Mouse (Mus musculus): ENCODE results near the gene Stat6.
"Not testable (repeated sequence)": the region's sequence is repeated elsewhere in the genome, so short reads cannot be mapped to it uniquely, and the experiment has no call there.

Stat6 gene

DNA sequence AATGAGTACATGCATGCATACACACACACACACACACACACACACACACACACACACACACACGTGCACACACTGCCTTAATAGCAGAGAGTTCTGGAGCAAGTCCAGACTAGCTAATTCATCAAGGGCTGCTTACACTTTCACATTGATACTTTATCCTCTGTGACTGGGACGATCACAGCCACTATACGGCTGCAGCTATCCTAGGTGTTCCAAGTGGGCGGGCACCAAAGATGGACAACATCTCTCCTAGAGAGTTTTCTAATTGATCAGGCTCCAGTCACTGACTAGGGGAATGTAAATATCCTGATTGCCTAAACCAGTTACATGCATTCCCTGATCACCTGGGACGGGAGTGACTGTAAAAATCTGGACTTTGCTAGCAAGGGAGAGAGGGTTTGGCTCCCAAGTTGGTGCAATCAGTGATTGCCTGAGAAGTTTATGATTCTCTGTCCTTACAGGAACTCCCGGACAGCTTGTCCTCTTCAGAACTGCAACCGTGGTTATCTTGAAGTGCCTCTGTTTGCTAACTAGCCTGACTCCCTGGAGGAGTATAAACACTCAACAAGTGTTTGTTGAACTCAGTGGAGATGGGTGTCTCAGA lies 10.0 kb upstream of the Stat6 start:
- in situ Hi-C loops (cut with MboI; ENCODE audit: low pct_unique_long_range_greater_than_20kb in 1 of 2, low sequenced_read_pairs in 2 of 2, unreplicated experiment in 1 of 2), result loop anchor here in 1 of 2 experiments (5.0 kb wide), 1 partner anchor 55 kb away; no protein-coding TSS in a partner anchor

DNA sequence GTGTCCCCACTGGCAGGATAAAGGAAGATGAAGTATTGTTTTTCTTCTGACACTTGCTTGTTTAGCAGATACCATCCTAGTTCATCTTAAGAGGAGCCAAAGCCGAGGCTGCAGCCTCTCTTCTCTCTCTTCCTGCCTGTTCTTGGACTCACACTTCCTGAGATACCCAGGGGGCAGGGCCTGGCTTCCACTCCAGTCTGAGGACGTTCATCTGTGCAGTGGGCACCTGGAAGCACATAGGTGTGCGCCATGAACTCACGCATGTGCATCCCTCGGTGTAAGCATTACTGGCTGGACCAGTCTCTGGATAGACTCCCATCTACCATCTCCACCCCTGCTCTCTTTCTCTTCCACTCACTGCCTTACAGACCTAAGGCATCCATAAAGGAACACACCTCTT lies 2.4 kb upstream of the Stat6 start:
- in situ Hi-C loops (cut with MboI; ENCODE audit: low pct_unique_long_range_greater_than_20kb in 1 of 2, low sequenced_read_pairs in 2 of 2, unreplicated experiment in 1 of 2), result loop anchor here in 1 of 2 experiments (10.0 kb wide), 1 partner anchor 294 kb away; no protein-coding TSS in a partner anchor

DNA sequence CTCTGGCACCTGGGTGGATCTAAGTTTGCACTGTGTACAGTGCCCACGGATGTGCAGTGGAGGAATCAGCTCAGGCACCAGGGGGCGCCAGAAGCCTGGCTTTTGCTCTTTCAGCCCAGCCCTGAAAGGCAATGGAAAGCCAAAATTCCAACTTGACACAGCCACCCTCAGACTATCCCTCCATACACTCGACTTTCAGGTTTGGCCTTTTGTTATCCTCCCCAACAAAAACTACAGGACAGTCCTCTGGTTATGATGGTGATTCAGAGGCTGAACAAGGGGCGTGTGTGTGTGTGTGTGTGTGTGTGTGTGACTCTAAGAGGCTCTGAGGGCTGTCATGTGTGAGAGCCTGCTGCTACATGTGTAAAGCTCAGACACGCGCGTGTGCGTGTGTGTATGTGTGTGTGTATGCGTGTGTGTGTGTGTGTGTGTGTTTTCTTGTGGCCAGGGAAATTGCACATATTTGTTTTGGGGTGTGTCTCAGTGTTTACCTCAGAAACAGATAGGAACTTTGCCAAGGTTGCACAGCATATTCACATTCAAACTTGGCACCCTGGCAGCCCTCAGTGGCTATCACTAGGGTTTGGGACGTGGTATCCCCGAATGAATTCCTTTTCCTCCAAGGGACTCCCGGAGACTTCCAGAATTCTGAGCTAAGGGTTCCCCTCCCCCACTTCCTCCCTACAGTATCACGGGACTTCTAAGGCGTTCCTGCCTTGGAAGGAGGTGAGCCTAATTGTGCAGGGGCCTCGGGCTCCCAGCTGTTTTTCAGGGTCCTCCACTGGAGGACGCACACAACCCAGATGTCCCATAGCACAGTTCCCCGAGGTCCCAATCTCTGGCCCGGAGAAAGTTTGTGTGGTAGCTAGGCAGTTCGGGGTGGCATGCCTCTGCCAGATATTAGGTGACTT lies 670 bp upstream of the Stat6 start:
- in situ Hi-C loops (cut with MboI; ENCODE audit: low pct_unique_long_range_greater_than_20kb in 1 of 2, low sequenced_read_pairs in 2 of 2, unreplicated experiment in 1 of 2), result loop anchor here in 1 of 2 experiments (10.0 kb wide), 1 partner anchor 293 kb away; no protein-coding TSS in a partner anchor

DNA sequence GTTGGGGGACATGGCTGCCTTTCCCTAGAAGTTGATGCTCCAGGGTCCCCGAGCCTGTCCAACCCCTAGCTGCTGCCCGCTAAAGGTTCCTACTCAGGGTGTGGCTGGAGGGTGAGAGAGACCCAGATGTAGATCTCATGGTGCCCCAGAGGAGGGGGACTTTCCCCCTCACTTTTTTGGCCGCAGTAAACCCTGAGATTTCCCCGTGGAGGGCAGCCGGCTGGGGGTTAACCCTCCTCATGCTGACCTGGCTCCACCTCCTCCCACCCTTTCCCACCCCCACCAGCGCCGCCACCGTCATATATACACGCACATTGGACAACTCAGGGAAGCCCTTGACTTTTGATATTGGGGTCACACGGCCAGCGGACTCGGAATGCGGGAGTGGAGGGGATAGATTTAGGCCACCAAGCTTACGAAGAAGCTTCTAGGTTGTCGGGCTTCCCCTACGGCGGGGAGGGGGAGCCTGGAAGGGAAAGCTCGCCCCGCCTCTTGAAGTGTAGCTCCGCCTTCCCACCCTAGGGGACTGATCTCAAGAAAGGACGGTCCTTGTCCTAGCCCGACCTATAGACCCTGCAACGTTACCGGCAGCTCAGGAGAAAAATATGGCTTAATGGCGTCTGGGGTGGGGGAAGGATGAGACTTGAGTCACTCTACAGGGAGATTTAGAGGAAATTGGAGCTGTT lies 910 bp downstream of the Stat6 start:
- in situ Hi-C loops (cut with MboI; ENCODE audit: low pct_unique_long_range_greater_than_20kb in 1 of 2, low sequenced_read_pairs in 2 of 2, unreplicated experiment in 1 of 2), result loop anchor here in 1 of 2 experiments (10.0 kb wide), 1 partner anchor 291 kb away; no protein-coding TSS in a partner anchor

DNA sequence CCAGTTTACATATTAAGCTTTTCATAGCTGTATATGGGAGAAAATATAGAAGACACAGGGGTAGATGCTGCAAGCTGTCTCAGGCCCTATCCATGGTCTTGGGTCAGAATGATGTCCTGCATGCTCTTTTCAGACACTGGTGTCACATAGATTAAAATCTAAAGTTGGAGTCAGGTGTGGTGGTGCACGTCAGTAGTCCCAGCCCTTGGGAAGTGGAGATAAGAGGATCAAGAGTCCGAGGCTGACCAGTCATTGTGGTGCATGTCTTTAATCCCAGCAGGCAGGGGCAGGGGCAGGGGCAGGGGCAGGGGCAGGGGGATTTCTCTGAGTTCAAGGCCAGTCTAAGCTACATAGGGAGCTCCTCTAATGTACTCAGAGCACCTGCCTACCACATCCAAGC lies 3.0 kb downstream of the Stat6 start:
- in situ Hi-C loops (cut with MboI; ENCODE audit: low pct_unique_long_range_greater_than_20kb in 1 of 2, low sequenced_read_pairs in 2 of 2, unreplicated experiment in 1 of 2), result loop anchor here in 1 of 2 experiments (10.0 kb wide), 1 partner anchor 289 kb away; no protein-coding TSS in a partner anchor

DNA sequence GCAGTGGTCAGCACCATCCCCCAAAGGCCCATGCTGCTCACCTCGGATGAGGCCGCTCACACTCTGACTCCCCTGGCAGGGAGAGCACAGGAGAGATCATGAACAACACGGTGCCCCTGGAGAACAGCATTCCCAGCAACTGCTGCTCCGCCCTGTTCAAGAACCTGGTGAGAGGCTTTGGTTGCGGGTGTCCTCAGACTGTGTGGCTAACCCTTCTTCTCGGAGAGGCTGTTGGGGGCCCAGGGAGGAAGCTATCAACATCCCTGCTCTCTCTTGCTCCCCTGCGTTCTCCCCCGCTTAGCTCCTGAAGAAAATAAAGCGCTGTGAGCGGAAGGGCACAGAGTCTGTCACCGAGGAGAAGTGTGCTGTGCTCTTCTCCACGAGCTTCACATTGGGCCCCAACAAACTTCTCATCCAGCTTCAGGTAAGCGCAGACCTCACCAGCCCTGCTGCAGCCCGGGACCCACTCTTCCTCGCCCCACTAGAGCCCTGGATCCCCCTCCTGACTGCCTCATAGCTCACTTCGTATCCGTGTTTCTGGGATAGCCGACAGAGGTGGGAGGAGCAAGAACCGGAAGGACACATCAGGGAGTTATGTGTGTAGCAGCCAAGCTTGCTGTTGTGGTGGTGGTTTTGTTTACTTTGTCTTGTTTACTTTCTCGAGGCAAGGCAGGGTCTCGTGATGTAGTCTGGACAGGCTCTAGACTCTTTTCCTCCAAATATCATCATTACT lies 10.3 kb downstream of the Stat6 start:
- in situ Hi-C loops (cut with MboI; ENCODE audit: low pct_unique_long_range_greater_than_20kb in 1 of 2, low sequenced_read_pairs in 2 of 2, unreplicated experiment in 1 of 2), result no loop called here

DNA sequence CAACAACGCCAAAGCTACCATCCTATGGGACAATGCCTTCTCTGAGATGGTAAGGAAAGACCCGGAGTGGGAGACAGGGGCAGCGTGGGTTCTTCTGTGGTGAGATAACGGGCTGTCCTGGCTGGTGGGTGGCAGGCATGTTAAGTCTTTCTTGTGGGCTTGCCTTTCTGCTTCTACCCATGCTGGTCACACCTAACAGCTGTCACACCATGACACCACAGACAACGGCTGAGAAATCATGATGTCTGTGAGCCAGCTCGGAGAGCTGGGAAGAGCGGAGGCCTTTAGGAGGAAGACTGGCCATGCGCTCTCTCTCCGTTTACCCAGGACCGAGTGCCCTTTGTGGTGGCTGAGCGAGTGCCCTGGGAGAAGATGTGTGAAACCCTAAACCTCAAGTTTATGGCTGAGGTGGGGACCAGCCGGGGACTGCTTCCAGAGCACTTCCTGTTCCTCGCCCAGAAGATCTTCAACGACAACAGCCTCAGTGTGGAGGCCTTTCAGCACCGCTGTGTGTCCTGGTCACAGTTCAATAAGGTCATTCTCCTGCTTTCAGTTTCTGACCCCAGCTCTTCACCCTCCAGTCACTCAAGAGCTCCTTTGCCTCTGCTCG lies 12.3 kb downstream of the Stat6 start:
- in situ Hi-C loops (cut with MboI; ENCODE audit: low pct_unique_long_range_greater_than_20kb in 1 of 2, low sequenced_read_pairs in 2 of 2, unreplicated experiment in 1 of 2), result no loop called here

DNA sequence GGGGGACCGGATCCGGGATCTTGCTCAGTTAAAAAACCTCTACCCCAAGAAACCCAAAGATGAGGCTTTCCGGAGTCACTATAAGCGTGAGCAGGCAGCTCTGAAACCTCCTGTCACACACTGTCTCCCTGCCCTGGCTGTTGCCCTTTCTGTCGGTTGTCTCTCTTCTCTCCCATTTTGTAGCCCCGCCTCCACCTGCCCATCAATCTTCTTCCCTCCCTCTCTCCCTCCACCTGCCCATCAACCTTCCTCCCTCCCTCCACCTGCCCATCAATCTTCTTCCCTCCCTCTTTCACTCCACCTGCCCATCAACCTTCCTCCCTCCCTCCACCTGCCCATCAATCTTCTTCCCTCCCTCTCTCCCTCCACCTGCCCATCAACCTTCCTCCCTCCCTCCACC lies 14.8 kb downstream of the Stat6 start:
- in situ Hi-C loops (cut with MboI; ENCODE audit: low pct_unique_long_range_greater_than_20kb in 1 of 2, low sequenced_read_pairs in 2 of 2, unreplicated experiment in 1 of 2), result not testable (repeated sequence)

DNA sequence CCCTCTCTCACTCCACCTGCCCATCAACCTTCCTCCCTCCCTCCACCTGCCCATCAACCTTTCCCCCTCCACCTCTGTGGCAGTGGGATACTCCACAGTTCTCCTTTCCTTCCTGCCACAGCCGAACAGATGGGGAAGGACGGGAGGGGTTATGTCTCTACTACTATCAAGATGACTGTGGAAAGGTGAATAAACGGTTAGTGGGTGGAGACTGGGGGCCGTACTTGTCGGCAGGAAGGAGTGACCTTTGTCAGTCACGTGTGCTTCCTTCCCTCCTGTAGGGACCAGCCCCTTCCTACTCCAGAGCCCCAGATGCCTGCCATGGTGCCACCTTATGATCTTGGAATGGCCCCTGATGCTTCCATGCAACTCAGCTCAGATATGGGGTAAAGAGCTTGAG lies 15.3 kb downstream of the Stat6 start:
- in situ Hi-C loops (cut with MboI; ENCODE audit: low pct_unique_long_range_greater_than_20kb in 1 of 2, low sequenced_read_pairs in 2 of 2, unreplicated experiment in 1 of 2), result no loop called here

DNA sequence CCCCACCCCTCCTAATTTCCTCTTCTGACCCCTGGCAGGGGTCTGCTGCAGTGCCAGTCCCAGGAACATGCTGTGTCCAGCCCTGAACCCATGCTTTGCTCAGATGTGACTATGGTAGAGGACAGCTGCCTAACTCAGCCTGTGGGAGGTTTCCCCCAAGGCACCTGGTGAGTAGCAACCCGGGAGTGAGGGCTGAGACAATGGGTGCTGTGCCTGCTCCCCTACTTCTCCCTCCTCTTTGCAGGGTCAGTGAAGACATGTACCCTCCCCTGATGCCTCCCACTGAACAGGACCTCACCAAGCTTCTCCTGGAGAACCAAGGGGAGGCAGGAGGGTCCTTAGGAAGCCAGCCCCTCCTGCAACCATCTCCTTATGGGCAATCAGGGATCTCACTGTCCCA lies 16.8 kb downstream of the Stat6 start:
- in situ Hi-C loops (cut with MboI; ENCODE audit: low pct_unique_long_range_greater_than_20kb in 1 of 2, low sequenced_read_pairs in 2 of 2, unreplicated experiment in 1 of 2), result no loop called here

DNA sequence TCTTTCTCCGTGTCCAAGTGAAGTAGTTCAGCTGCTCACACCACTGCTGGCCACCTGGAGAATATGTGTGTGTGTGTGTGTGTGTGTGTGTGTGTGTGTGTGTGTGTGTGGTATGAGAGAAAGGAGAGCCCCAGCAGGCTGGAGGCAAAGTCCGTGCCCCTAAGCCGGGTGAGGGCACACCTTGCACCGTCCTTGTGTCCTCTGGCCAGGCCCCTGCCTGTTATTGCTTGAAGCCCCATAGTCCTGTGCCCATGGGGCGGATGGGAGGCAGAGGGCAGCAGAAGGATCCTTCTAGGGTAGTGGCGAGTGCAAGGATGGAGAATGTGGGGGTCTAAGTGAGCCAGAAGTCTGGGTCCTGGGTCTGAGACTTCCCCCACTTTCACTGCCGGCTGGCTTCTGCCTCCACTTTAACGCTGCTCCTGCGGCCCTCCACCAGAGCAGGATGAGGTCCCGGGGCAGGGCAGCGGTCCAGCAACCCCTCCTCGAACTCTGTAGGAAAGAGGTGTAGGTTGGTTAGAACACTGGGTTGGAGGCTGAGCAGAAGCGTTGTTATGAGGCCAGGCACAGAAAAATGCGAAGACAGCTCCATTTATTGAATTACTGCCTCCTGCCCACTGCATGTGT lies 18.6 kb downstream of the Stat6 start:
- in situ Hi-C loops (cut with MboI; ENCODE audit: low pct_unique_long_range_greater_than_20kb in 1 of 2, low sequenced_read_pairs in 2 of 2, unreplicated experiment in 1 of 2), result no loop called here

DNA sequence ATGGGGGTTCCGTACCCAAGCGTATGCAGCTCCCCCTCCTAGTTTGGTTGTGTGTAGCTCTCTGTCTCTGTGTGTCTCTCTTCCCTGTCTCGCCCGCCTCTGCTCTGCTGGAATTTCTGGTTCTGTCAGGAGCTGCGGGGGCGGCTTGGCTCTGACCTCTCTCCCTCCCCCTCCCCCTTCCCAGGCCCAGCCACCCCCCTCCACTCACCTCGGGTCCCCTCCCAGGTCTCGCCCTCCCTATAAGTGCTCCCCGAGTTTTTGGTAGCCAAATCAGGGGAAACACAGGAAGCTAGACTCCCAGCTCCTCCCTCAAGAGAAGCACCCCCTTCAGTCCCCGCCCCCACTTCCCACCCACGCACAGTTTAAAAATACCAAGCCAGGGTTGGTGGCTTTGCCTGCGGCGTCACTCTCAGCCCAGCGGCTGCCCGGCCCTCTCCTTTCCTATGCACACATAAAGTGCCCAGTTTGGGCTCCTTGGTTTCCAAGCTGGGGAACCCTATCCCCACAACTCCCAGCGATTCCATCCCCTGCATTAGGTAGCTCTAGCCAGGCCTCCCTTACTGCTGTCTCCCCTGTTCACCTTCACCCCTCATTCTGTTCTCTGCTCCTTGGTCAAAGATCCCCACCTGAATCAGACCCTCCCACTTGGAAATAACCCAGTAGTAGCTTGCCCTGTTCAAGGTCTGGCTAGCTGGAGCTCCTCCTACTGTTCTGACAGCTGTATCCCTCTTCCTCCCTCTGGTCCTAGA lies 19.3 kb downstream of the Stat6 start:
- in situ Hi-C loops (cut with MboI; ENCODE audit: low pct_unique_long_range_greater_than_20kb in 1 of 2, low sequenced_read_pairs in 2 of 2, unreplicated experiment in 1 of 2), result no loop called here

DNA sequence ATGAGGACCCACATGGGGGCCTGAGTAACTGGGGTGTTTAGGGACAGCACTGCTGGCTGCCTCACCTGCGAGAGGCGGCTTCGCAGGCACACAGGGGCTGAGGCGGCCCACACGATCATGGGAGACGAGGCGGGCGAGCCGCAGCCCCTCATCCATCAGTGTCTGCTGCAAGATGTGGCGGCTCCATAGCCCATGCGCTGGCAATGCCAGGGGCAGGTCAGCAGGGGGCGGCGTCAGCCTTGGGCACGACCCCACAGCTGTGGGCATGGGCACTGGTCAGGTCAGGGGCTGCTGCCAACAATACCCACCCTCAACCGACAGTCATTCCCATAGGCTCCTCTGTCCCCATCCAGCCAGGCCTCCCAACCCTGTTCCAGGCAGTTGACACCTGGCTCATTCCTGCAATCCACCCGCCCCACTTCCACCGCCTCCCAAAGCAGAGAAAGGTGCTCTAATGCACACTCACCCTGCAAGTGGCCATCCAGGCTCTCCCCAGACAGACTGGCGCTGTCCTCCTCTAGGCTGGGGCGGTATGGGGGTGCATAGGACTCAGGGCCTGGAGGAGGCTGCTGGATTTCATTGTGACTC lies 20.0 kb downstream of the Stat6 start:
- in situ Hi-C loops (cut with MboI; ENCODE audit: low pct_unique_long_range_greater_than_20kb in 1 of 2, low sequenced_read_pairs in 2 of 2, unreplicated experiment in 1 of 2), result no loop called here

DNA sequence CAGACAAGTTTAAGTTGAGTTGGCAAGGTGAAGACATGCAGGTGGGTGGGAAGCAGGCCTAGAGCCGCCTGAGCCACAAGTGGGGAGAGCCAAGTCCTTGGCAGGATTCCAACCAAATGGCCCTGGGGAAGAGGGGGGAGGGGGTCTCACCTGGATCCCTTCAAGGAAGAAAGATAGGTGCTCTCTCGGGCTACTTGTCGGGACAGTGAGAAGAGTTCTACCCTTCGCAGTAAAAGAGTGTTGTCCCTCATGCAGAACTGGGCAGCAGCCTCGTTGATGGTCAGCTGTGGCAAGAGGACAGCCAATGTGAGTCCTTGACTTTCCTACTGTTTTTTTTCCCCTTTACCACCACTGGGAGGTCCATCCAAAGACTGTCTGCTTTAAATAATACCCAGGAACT lies 20.8 kb downstream of the Stat6 start:
- in situ Hi-C loops (cut with MboI; ENCODE audit: low pct_unique_long_range_greater_than_20kb in 1 of 2, low sequenced_read_pairs in 2 of 2, unreplicated experiment in 1 of 2), result no loop called here

DNA sequence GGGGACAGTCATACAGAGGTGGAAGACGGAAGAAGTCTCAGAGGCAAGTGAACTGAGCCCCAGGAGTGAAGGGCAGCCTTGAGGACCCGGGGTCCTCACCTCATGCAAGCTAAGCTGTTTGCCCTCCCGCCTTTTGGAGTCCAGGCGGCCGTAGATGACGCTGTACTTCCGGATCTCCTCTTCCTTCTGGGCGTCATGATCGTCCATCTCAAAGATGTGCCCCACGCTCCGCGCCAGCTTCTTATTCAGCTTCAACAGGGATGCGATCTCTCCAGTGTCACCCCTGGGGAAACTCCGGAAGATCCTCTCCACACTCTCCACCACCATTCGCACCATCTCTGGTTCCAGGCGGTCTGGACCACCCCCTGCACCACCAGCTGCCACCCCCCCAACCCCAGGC lies 21.4 kb downstream of the Stat6 start:
- in situ Hi-C loops (cut with MboI; ENCODE audit: low pct_unique_long_range_greater_than_20kb in 1 of 2, low sequenced_read_pairs in 2 of 2, unreplicated experiment in 1 of 2), result no loop called here

DNA sequence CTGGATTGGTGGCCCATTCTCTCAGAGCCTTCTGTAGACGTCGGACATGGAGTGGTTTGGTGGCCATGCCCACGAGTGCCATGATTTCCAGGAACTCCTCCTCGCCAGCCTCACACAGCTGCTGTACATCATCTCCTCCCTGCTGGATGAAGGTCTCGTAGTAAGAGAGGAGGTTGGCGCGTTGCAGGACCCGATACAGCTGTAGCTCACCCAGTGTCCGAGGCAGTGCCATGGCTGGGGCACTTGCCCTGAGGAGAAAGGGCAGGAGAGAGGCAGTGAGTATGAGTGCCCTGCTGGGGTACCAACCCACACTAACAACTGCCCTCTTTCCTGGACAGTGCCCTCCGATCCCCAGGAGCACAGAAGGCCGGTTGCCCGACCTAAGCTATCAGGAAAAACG lies 22.1 kb downstream of the Stat6 start:
- in situ Hi-C loops (cut with MboI; ENCODE audit: low pct_unique_long_range_greater_than_20kb in 1 of 2, low sequenced_read_pairs in 2 of 2, unreplicated experiment in 1 of 2), result no loop called here

Measured in mouse embryonic stem cell (cell line).